Mouse (Mus musculus): ENCODE measurements at regions not wholly inside any gene's neighbourhood (a gene's known extent, or its start where the extent isn't known, plus 50 kb on each side); places are given as distances from the start of the nearest gene placed in this dataset.

- H3K4me1 ChIP-seq (replicated peaks; ENCODE audit: insufficient read depth, low read length) = no peaks in the 10 kb centered on the region
- no peak overlapping the region for H3K4me3 ChIP-seq (replicated peaks; ENCODE audit: low read depth, low read length)
- no peaks in the 10 kb centered on the region for H3K36me3 ChIP-seq (ENCODE audit: insufficient read depth, low read length)
- no peak overlapping the region for H3K27ac ChIP-seq
- TF ChIP-seq CTCF (IDR thresholded peaks at IDR 0.05; ENCODE audit: low read depth) = no peak
- H3K27me3 ChIP-seq (ENCODE audit: insufficient read depth, low read length) = no peaks in the 10 kb centered on the region
- DNase-seq (ENCODE audit: low spot score) (no peak), ATAC-seq (replicated peaks; ENCODE audit: low FRiP score, low read depth) (no peak)
- WGBS = 30% methylated on average over 4 of the region's 4 CpGs
- no peaks in the 10 kb centered on the region for H3K9me3 ChIP-seq (replicated peaks; ENCODE audit: low read length)
- H3K9ac ChIP-seq (ENCODE audit: low read depth, low read length) = no peak overlapping the region
- no peak overlapping the region for H3K4me2 ChIP-seq (ENCODE audit: low read length)
These were observed 94.5 kb upstream of the Atp1b1 start for GRCm38 (mm10) chr1:164552658-164553057.

DNA sequence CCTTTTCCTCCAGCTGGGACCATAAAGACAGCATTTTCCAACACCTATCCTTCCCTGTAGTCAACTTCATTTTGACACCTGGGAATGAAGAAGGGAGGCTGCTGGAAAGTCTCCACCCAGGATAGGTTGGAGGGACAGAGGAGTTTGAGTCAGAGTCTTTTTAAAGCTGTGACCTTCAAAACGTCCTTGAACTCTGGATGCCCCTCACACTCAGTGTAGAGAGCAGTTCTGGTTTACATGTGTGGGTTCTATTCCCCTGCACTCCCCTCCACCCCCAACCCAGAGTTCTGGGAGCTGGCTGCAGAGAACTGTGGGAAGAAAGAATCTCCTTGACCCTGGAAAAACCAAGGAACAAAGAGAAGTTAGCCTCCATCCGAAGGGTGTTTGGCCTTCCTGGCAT lies 92.9 kb upstream of the Atp1b1 start:
- Histone ChIP-seq H3K9me3 (replicated peaks; ENCODE audit: low read length) (no peaks in the 10 kb centered on the region), H3K27me3 (ENCODE audit: insufficient read depth, low read length) (no peaks in the 10 kb centered on the region), H3K36me3 (ENCODE audit: insufficient read depth, low read length) (no peaks in the 10 kb centered on the region), H3K4me1 (replicated peaks; ENCODE audit: insufficient read depth, low read length) (no peaks in the 10 kb centered on the region), H3K4me2 (ENCODE audit: low read length) (no peak overlapping the region), H3K9ac (ENCODE audit: low read depth, low read length) (no peak overlapping the region), H3K4me3 (replicated peaks; ENCODE audit: low read depth, low read length) (no peak overlapping the region), H3K27ac (no peak overlapping the region)
- no peak for TF ChIP-seq CTCF (IDR thresholded peaks at IDR 0.05; ENCODE audit: low read depth)
- no peak for ATAC-seq (replicated peaks; ENCODE audit: low FRiP score, low read depth)
- WGBS = 70% methylated on average over 2 of the region's 2 CpGs
- no peak for DNase-seq (ENCODE audit: low spot score)

DNA sequence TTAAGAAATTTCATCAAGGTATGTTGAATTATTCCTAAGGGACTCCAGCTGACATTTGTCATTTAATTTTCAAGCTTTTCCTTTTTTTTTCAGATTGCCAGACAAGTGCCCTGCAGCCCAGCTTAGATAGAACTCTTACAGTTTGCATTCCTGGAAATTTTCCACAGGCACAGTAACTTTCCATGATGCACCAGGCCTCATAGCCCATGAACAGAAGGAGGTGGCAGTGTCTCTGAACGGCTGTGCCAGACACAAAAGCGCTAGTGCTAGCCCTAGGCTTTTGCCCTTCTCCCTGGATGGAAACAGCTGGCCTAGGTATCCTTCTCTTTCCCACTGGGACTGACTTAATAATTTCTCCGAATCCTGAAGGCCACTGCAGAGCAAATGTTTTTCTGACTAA lies 92.4 kb upstream of the Atp1b1 start:
- Histone ChIP-seq H3K36me3 (ENCODE audit: insufficient read depth, low read length) (no peaks in the 10 kb centered on the region), H3K4me3 (replicated peaks; ENCODE audit: low read depth, low read length) (no peak overlapping the region), H3K4me1 (replicated peaks; ENCODE audit: insufficient read depth, low read length) (no peaks in the 10 kb centered on the region), H3K27me3 (ENCODE audit: insufficient read depth, low read length) (no peaks in the 10 kb centered on the region), H3K27ac (no peak overlapping the region), H3K9me3 (replicated peaks; ENCODE audit: low read length) (no peaks in the 10 kb centered on the region), H3K9ac (ENCODE audit: low read depth, low read length) (no peak overlapping the region), H3K4me2 (ENCODE audit: low read length) (no peak overlapping the region)
- TF ChIP-seq CTCF (IDR thresholded peaks at IDR 0.05; ENCODE audit: low read depth) = no peak
- ATAC-seq (replicated peaks; ENCODE audit: low FRiP score, low read depth) = no peak
- DNase-seq (ENCODE audit: low spot score) = no peak
- WGBS = 73% methylated on average over 3 of the region's 3 CpGs

- 58% methylated on average over 8 of the region's 8 CpGs for WGBS
- H3K9ac ChIP-seq (ENCODE audit: low read depth, low read length) = no peak overlapping the region
- no peaks in the 10 kb centered on the region for H3K9me3 ChIP-seq (replicated peaks; ENCODE audit: low read length)
- no peak overlapping the region for H3K27ac ChIP-seq
- DNase-seq (ENCODE audit: low spot score) = no peak
- no peak overlapping the region for H3K4me2 ChIP-seq (ENCODE audit: low read length)
- H3K4me3 ChIP-seq (replicated peaks; ENCODE audit: low read depth, low read length) = no peak overlapping the region
- TF ChIP-seq CTCF (IDR thresholded peaks at IDR 0.05; ENCODE audit: low read depth) = no peak
- H3K4me1 ChIP-seq (replicated peaks; ENCODE audit: insufficient read depth, low read length) = 0 out of 2 replicates have a peak, but pooled peaks cover 2% of the 10 kb centered on the region
- H3K27me3 ChIP-seq (ENCODE audit: insufficient read depth, low read length) = no peaks in the 10 kb centered on the region
- no peak for ATAC-seq (replicated peaks; ENCODE audit: low FRiP score, low read depth)
- H3K36me3 ChIP-seq (ENCODE audit: insufficient read depth, low read length) = no peaks in the 10 kb centered on the region
These were observed 89.9 kb upstream of the Atp1b1 start for GRCm38 (mm10) chr1:164548071-164548470.

DNA sequence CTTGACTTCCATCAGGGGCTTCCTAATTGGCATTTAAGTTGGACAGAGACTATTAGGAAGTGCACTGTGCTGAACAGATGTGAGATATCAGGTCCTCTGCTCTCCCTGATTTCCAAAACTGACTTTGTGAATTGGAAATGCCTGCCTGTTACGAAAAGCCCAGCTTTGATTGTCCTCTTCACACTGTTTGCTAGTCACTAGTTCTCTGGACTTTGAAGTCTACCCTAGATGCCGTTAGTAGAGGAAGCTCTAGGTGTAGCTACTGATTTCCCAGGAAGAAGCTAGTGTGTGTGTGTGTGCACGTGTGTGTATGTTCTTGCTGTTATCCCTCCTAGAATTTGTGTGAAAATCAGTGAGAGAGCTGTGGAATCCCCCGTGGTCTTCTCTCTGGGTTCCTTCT lies 87.7 kb upstream of the Atp1b1 start:
- Histone ChIP-seq H3K9me3 (replicated peaks; ENCODE audit: low read length) (no peaks in the 10 kb centered on the region), H3K27me3 (ENCODE audit: insufficient read depth, low read length) (no peaks in the 10 kb centered on the region), H3K4me2 (ENCODE audit: low read length) (no peak overlapping the region), H3K36me3 (ENCODE audit: insufficient read depth, low read length) (no peaks in the 10 kb centered on the region), H3K4me3 (replicated peaks; ENCODE audit: low read depth, low read length) (no peak overlapping the region), H3K4me1 (replicated peaks; ENCODE audit: insufficient read depth, low read length) (0 out of 2 replicates have a peak, but pooled peaks cover 4% of the 10 kb centered on the region), H3K27ac (no peak overlapping the region), H3K9ac (ENCODE audit: low read depth, low read length) (no peak overlapping the region)
- no peak for DNase-seq (ENCODE audit: low spot score)
- TF ChIP-seq CTCF (IDR thresholded peaks at IDR 0.05; ENCODE audit: low read depth) = no peak
- ATAC-seq (replicated peaks; ENCODE audit: low FRiP score, low read depth) = no peak
- 83% methylated on average over 4 of the region's 4 CpGs for WGBS

- ATAC-seq (replicated peaks; ENCODE audit: low FRiP score, low read depth) (no peak), DNase-seq (ENCODE audit: low spot score) (peak; percentile 55)
- no peak for TF ChIP-seq CTCF (IDR thresholded peaks at IDR 0.05; ENCODE audit: low read depth)
- H3K4me2 ChIP-seq (ENCODE audit: low read length) = no peak overlapping the region
- H3K4me1 ChIP-seq (replicated peaks; ENCODE audit: insufficient read depth, low read length) = 0 out of 2 replicates have a peak, but pooled peaks cover 4% of the 10 kb centered on the region
- H3K36me3 ChIP-seq (ENCODE audit: insufficient read depth, low read length) = no peaks in the 10 kb centered on the region
- no peak overlapping the region for H3K9ac ChIP-seq (ENCODE audit: low read depth, low read length)
- 37% methylated on average over 9 of the region's 9 CpGs for WGBS
- no peaks in the 10 kb centered on the region for H3K27me3 ChIP-seq (ENCODE audit: insufficient read depth, low read length)
- no peaks in the 10 kb centered on the region for H3K9me3 ChIP-seq (replicated peaks; ENCODE audit: low read length)
- H3K4me3 ChIP-seq (replicated peaks; ENCODE audit: low read depth, low read length) = no peak overlapping the region
- H3K27ac ChIP-seq = peak overlapping the region; percentile 36; the same call in 1 of the 2 replicates
These were observed 85.1 kb upstream of the Atp1b1 start for GRCm38 (mm10) chr1:164543045-164543803.

Data from kidney, postnatal 0 days (tissue).